23 mouse cellular contexts compared by ENCODE assay signal in genomic region chr1:30940571-30940970, GRCm38 (mm10). TPM values are rescaled to one million over a fixed set of nuclear protein-coding genes. Genes with fewer than 3 reads are reported as not detected.
DNase-seq lines count a peak whose midpoint lies in the region; ATAC-seq lines count a peak whose summit lies in the region.
"Had no signal": no experiment of that assay in that cellular context is flagged by ENCODE, and none has a peak within 500 bp of the region (broad histone marks: within the 10 kb centered on the region; RNA-seq: fewer than 3 reads in every experiment).

No protein-coding gene starts in this region.

- H3K9me3 ChIP-seq in neural tube, embryonic 13.5 days, result no peaks in the 10 kb centered on the region
- no peaks in the 10 kb centered on the region for H3K9me3 ChIP-seq in neural tube, embryonic 15.5 days (replicated peaks)
- no peaks in the 10 kb centered on the region for H3K9me3 ChIP-seq in intestine, embryonic 16.5 days (ENCODE audit: control insufficient read depth, low read length)
- H3K9me3 ChIP-seq: embryonic facial prominence, embryonic 10.5 days; heart, embryonic 13.5 days; kidney, embryonic 15.5 days; limb, embryonic 13.5 days; liver, embryonic 15.5 days; midbrain, embryonic 12.5 days had no signal

- no peak overlapping the region for H3K9ac ChIP-seq in neural tube, embryonic 13.5 days
- no peak overlapping the region for H3K9ac ChIP-seq in neural tube, embryonic 15.5 days (replicated peaks)
- no peak overlapping the region for H3K9ac ChIP-seq in intestine, embryonic 16.5 days (ENCODE audit: low read depth, low read length)
- H3K9ac ChIP-seq: heart, embryonic 13.5 days; kidney, embryonic 15.5 days; limb, embryonic 13.5 days; liver, embryonic 15.5 days; midbrain, embryonic 12.5 days had no signal

- peaks cover 32% of the 10 kb centered on the region for H3K36me3 ChIP-seq in neural tube, embryonic 13.5 days
- H3K36me3 ChIP-seq in neural tube, embryonic 15.5 days, result peaks cover 30% of the 10 kb centered on the region
- H3K36me3 ChIP-seq in intestine, embryonic 16.5 days (ENCODE audit: control insufficient read depth, insufficient read depth, low read length), result peaks cover 21% of the 10 kb centered on the region

- peaks cover 4% of the 10 kb centered on the region; the same call in 1 of the 2 replicates for H3K4me1 ChIP-seq in neural tube, embryonic 13.5 days (replicated peaks)
- peaks cover 3% of the 10 kb centered on the region for H3K4me1 ChIP-seq in neural tube, embryonic 15.5 days
- no peaks in the 10 kb centered on the region for H3K4me1 ChIP-seq in intestine, embryonic 16.5 days (ENCODE audit: control insufficient read depth, insufficient read depth, low read length)
- H3K4me1 ChIP-seq: kidney, embryonic 15.5 days; limb, embryonic 13.5 days; midbrain, embryonic 12.5 days had no signal

- 0 out of 2 replicates have a peak, but pooled peaks have one; percentile 19 for ATAC-seq in neural tube, embryonic 13.5 days (ENCODE audit: low read depth)
- no peak for ATAC-seq in neural tube, embryonic 15.5 days (ENCODE audit: low FRiP score)
- peak; percentile 44; the same call in 1 of the 2 replicates for ATAC-seq in intestine, embryonic 16.5 days
- ATAC-seq: forebrain, embryonic 14.5 days had no signal

- peak; percentile 19 for DNase-seq in heart, adult 11 months
- DNase-seq in heart, postnatal 10 days, result no peak
- DNase-seq in thymus, postnatal 25 days, result no peak
- DNase-seq in urinary bladder, adult 2 months (ENCODE audit: low spot score), result no peak
- DNase-seq: adrenal gland, adult 8-10 months; cerebellum, adult 18-20 months; cerebellum, postnatal 36 days; heart, postnatal 4 days had no signal

- H3K4me2 ChIP-seq in neural tube, embryonic 13.5 days, result no peak overlapping the region
- H3K4me2 ChIP-seq in neural tube, embryonic 15.5 days, result no peak overlapping the region
- no peak overlapping the region for H3K4me2 ChIP-seq in intestine, embryonic 16.5 days (ENCODE audit: low read depth, low read length)
- H3K4me2 ChIP-seq: heart, embryonic 13.5 days; kidney, embryonic 15.5 days; limb, embryonic 13.5 days; liver, embryonic 15.5 days; midbrain, embryonic 12.5 days had no signal

- no peak overlapping the region for H3K27ac ChIP-seq in neural tube, embryonic 13.5 days (replicated peaks)
- no peak overlapping the region for H3K27ac ChIP-seq in neural tube, embryonic 15.5 days (replicated peaks)
- H3K27ac ChIP-seq in intestine, embryonic 16.5 days (ENCODE audit: low read length), result no peak overlapping the region
- H3K27ac ChIP-seq: embryonic facial prominence, embryonic 10.5 days; heart, embryonic 13.5 days; kidney, embryonic 15.5 days; left cerebral cortex, adult 2 months; limb, embryonic 13.5 days; liver, embryonic 15.5 days; midbrain, embryonic 12.5 days had no signal

- WGBS in neural tube, embryonic 13.5 days, result 65% methylated on average over 3 of the region's 3 CpGs
- 61% methylated on average over 3 of the region's 3 CpGs for WGBS in neural tube, embryonic 15.5 days
- 70% methylated on average over 3 of the region's 3 CpGs for WGBS in intestine, embryonic 16.5 days

- no peak overlapping the region for H3K4me3 ChIP-seq in neural tube, embryonic 13.5 days
- no peak overlapping the region for H3K4me3 ChIP-seq in neural tube, embryonic 15.5 days (replicated peaks)
- no peak overlapping the region for H3K4me3 ChIP-seq in intestine, embryonic 16.5 days (ENCODE audit: low read length)
- H3K4me3 ChIP-seq: embryonic facial prominence, embryonic 10.5 days; heart, embryonic 13.5 days; kidney, embryonic 15.5 days; left cerebral cortex, adult 2 months; limb, embryonic 13.5 days; liver, embryonic 15.5 days; midbrain, embryonic 12.5 days had no signal

- intact Hi-C loops in heart, postnatal 10 days (cut with DNase I), result no loop called here

- no peaks in the 10 kb centered on the region for H3K27me3 ChIP-seq in neural tube, embryonic 13.5 days
- H3K27me3 ChIP-seq in neural tube, embryonic 15.5 days (replicated peaks), result no peaks in the 10 kb centered on the region
- no peaks in the 10 kb centered on the region for H3K27me3 ChIP-seq in intestine, embryonic 16.5 days (replicated peaks; ENCODE audit: control insufficient read depth, insufficient read depth, low read length)
- H3K27me3 ChIP-seq: heart, embryonic 13.5 days; kidney, embryonic 15.5 days; limb, embryonic 13.5 days; liver, embryonic 15.5 days; midbrain, embryonic 12.5 days had no signal

RNA-seq across cellular contexts. Expression of gene AC153137.1, which starts 37.2 kb away (rescaled TPM):
- not detected for total RNA-seq in heart, postnatal 10 days (2021)
- polyA plus RNA-seq in neural tube, embryonic 13.5 days (2015; fragmentation: Nextera tagmentation; extraction: Ambion mirVana), result not detected in 2 replicates
- not detected in 2 replicates for polyA plus RNA-seq in neural tube, embryonic 15.5 days (2015; fragmentation: Nextera tagmentation; extraction: Ambion mirVana)
- not detected in 2 replicates for polyA plus RNA-seq in intestine, embryonic 16.5 days (2015; fragmentation: Nextera tagmentation; extraction: Ambion mirVana)
- 0.10 TPM in 1 of 2 replicates, not detected in the other for polyA plus RNA-seq in urinary bladder, adult 2 months (2012; rRNA removed)
- total RNA-seq: adrenal gland, adult 8-10 months; gastrocnemius, adult 18-20 months; heart, postnatal 4 days; left cerebral cortex, adult 2 months had no signal
- polyA plus RNA-seq: brain, embryonic 14.5 days; embryonic facial prominence, embryonic 10.5 days; forebrain, embryonic 14.5 days; gonadal fat pad, adult 2 months; heart, embryonic 13.5 days; kidney, embryonic 15.5 days; limb, embryonic 13.5 days; liver, embryonic 15.5 days; midbrain, embryonic 12.5 days; neural tube, embryonic 14.5 days had no signal
